Mouse (Mus musculus): ENCODE results near the gene Lrfn2. TPM values are rescaled to one million over a fixed set of nuclear protein-coding genes. Genes with fewer than 3 reads are reported as not detected.

Gene Lrfn2
- polyA plus RNA-seq, 1 experiment from 2014 or later = 1.2 TPM

GRCm38 (mm10) chr17:49063789-49064188, 131.6 kb downstream of the Lrfn2 start:
- no peak for DNase-seq (ENCODE audit: extremely low spot score, low spot score)
- no peak overlapping the region for H3K4me3 ChIP-seq
- no peaks in the 10 kb centered on the region for H3K9me3 ChIP-seq
- H3K27me3 ChIP-seq (ENCODE audit: poor library complexity, severe bottlenecking) = no peaks in the 10 kb centered on the region
- no peaks in the 10 kb centered on the region for H3K36me3 ChIP-seq (replicated peaks)
- 43% methylated on average over 3 of the region's 3 CpGs for WGBS
- peaks cover 8% of the 10 kb centered on the region; the same call in 1 of the 2 replicates for H3K4me1 ChIP-seq
- H3K27ac ChIP-seq = no peak overlapping the region

GRCm38 (mm10) chr17:49064526-49064925, 132.3 kb downstream of the Lrfn2 start:
- 88% methylated on average over 8 of the region's 8 CpGs for whole genome bisulfite sequencing
- DNase-seq (ENCODE audit: extremely low spot score, low spot score) = no peak

GRCm38 (mm10) chr17:49065050-49065449, 132.9 kb downstream of the Lrfn2 start:
- 90% methylated on average over 3 of the region's 3 CpGs for WGBS
- Histone ChIP-seq H3K27me3 (ENCODE audit: poor library complexity, severe bottlenecking) (no peaks in the 10 kb centered on the region), H3K9me3 (no peaks in the 10 kb centered on the region), H3K4me1 (peaks cover 8% of the 10 kb centered on the region; the same call in 1 of the 2 replicates), H3K27ac (no peak overlapping the region), H3K36me3 (replicated peaks) (no peaks in the 10 kb centered on the region), H3K4me3 (no peak overlapping the region)
- no peak for DNase-seq (ENCODE audit: extremely low spot score, low spot score)

More at GRCm38 (mm10) chr17:49064526-49064925, 132.3 kb downstream of the Lrfn2 start:
- Histone ChIP-seq H3K27me3 (ENCODE audit: poor library complexity, severe bottlenecking) (no peaks in the 10 kb centered on the region), H3K27ac (no peak overlapping the region), H3K9me3 (no peaks in the 10 kb centered on the region), H3K4me1 (peaks cover 8% of the 10 kb centered on the region; the same call in 1 of the 2 replicates), H3K36me3 (replicated peaks) (no peaks in the 10 kb centered on the region), H3K4me3 (no peak overlapping the region)

- Histone ChIP-seq H3K4me1 (peaks cover 8% of the 10 kb centered on the region; the same call in 1 of the 2 replicates), H3K36me3 (replicated peaks) (no peaks in the 10 kb centered on the region), H3K27ac (no peak overlapping the region), H3K4me3 (no peak overlapping the region), H3K27me3 (ENCODE audit: poor library complexity, severe bottlenecking) (no peaks in the 10 kb centered on the region), H3K9me3 (no peaks in the 10 kb centered on the region)
- no peak for DNase-seq (ENCODE audit: extremely low spot score, low spot score)
- WGBS = 58% methylated on average over 6 of the region's 6 CpGs
These were observed 134.6 kb downstream of the Lrfn2 start for GRCm38 (mm10) chr17:49066748-49067147.

- Histone ChIP-seq H3K4me3 (no peak overlapping the region), H3K36me3 (replicated peaks) (no peaks in the 10 kb centered on the region)
These were observed 146.0 kb downstream of the Lrfn2 start for GRCm38 (mm10) chr17:49078168-49078567.

GRCm38 (mm10) chr17:49079647-49080046, 147.5 kb downstream of the Lrfn2 start:
- Histone ChIP-seq H3K9me3 (no peaks in the 10 kb centered on the region), H3K36me3 (replicated peaks) (no peaks in the 10 kb centered on the region), H3K27me3 (ENCODE audit: poor library complexity, severe bottlenecking) (no peaks in the 10 kb centered on the region), H3K4me1 (no peaks in the 10 kb centered on the region), H3K4me3 (no peak overlapping the region), H3K27ac (no peak overlapping the region)
- WGBS = 73% methylated on average over 2 of the region's 2 CpGs
- no peak for DNase-seq (ENCODE audit: extremely low spot score, low spot score)

More at GRCm38 (mm10) chr17:49078168-49078567, 146.0 kb downstream of the Lrfn2 start:
- WGBS = 74% methylated on average over 2 of the region's 2 CpGs
- no peaks in the 10 kb centered on the region for H3K9me3 ChIP-seq
- H3K27me3 ChIP-seq (ENCODE audit: poor library complexity, severe bottlenecking) = no peaks in the 10 kb centered on the region
- H3K27ac ChIP-seq = no peak overlapping the region
- no peaks in the 10 kb centered on the region for H3K4me1 ChIP-seq
- no peak for DNase-seq (ENCODE audit: extremely low spot score, low spot score)

GRCm38 (mm10) chr17:49083594-49084380, 151.6 kb downstream of the Lrfn2 start:
- Histone ChIP-seq H3K36me3 (replicated peaks) (no peaks in the 10 kb centered on the region), H3K27ac (no peak overlapping the region), H3K4me1 (no peaks in the 10 kb centered on the region), H3K4me3 (no peak overlapping the region), H3K9me3 (no peaks in the 10 kb centered on the region), H3K27me3 (ENCODE audit: poor library complexity, severe bottlenecking) (no peaks in the 10 kb centered on the region)
- 91% methylated on average over 9 of the region's 9 CpGs for WGBS
- DNase-seq (ENCODE audit: extremely low spot score, low spot score) = no peak

- H3K9me3 ChIP-seq = no peaks in the 10 kb centered on the region
- H3K36me3 ChIP-seq (replicated peaks) = no peaks in the 10 kb centered on the region
- no peak overlapping the region for H3K4me3 ChIP-seq
- H3K27ac ChIP-seq = no peak overlapping the region
- H3K4me1 ChIP-seq = no peaks in the 10 kb centered on the region
- no peaks in the 10 kb centered on the region for H3K27me3 ChIP-seq (ENCODE audit: poor library complexity, severe bottlenecking)
- no peak for DNase-seq (ENCODE audit: extremely low spot score, low spot score)
- 91% methylated on average over 4 of the region's 4 CpGs for WGBS
These were observed 152.9 kb downstream of the Lrfn2 start for GRCm38 (mm10) chr17:49085111-49085510.

GRCm38 (mm10) chr17:49096781-49097544, 164.8 kb downstream of the Lrfn2 start:
- H3K27me3 ChIP-seq (ENCODE audit: poor library complexity, severe bottlenecking) = no peaks in the 10 kb centered on the region
- H3K4me1 ChIP-seq = no peaks in the 10 kb centered on the region
- no peaks in the 10 kb centered on the region for H3K9me3 ChIP-seq
- H3K4me3 ChIP-seq = no peak overlapping the region
- 87% methylated on average over 16 of the region's 16 CpGs for WGBS
- H3K36me3 ChIP-seq (replicated peaks) = no peaks in the 10 kb centered on the region
- H3K27ac ChIP-seq = no peak overlapping the region
- DNase-seq (ENCODE audit: extremely low spot score, low spot score) = no peak

GRCm38 (mm10) chr17:49111399-49111798, 179.2 kb downstream of the Lrfn2 start:
- no peaks in the 10 kb centered on the region for H3K4me1 ChIP-seq
- WGBS = 94% methylated on average over 3 of the region's 3 CpGs
- H3K27me3 ChIP-seq (ENCODE audit: poor library complexity, severe bottlenecking) = no peaks in the 10 kb centered on the region
- no peak overlapping the region for H3K27ac ChIP-seq
- no peaks in the 10 kb centered on the region for H3K9me3 ChIP-seq
- H3K36me3 ChIP-seq (replicated peaks) = no peaks in the 10 kb centered on the region
- DNase-seq (ENCODE audit: extremely low spot score, low spot score) = no peak
- H3K4me3 ChIP-seq = no peak overlapping the region

- no peak for DNase-seq (ENCODE audit: extremely low spot score, low spot score)
- Histone ChIP-seq H3K27me3 (ENCODE audit: poor library complexity, severe bottlenecking) (no peaks in the 10 kb centered on the region), H3K36me3 (replicated peaks) (no peaks in the 10 kb centered on the region), H3K4me3 (no peak overlapping the region), H3K9me3 (no peaks in the 10 kb centered on the region), H3K27ac (no peak overlapping the region), H3K4me1 (no peaks in the 10 kb centered on the region)
- 91% methylated on average over 2 of the region's 2 CpGs for WGBS
These were observed 179.7 kb downstream of the Lrfn2 start for GRCm38 (mm10) chr17:49111911-49112310.

- Histone ChIP-seq H3K27ac (no peak overlapping the region), H3K4me3 (no peak overlapping the region), H3K9me3 (no peaks in the 10 kb centered on the region), H3K36me3 (replicated peaks) (no peaks in the 10 kb centered on the region), H3K4me1 (no peaks in the 10 kb centered on the region), H3K27me3 (ENCODE audit: poor library complexity, severe bottlenecking) (no peaks in the 10 kb centered on the region)
- 72% methylated on average over 3 of the region's 3 CpGs for WGBS
- no peak for DNase-seq (ENCODE audit: extremely low spot score, low spot score)
These were observed 181.2 kb downstream of the Lrfn2 start for GRCm38 (mm10) chr17:49113336-49113735.

GRCm38 (mm10) chr17:49124166-49124565, 192.0 kb downstream of the Lrfn2 start:
- no peak overlapping the region for H3K27ac ChIP-seq
- H3K4me3 ChIP-seq = no peak overlapping the region
- H3K9me3 ChIP-seq = no peaks in the 10 kb centered on the region
- 100% methylated on average over 1 of the region's 1 CpGs for WGBS
- H3K27me3 ChIP-seq (ENCODE audit: poor library complexity, severe bottlenecking) = no peaks in the 10 kb centered on the region
- H3K4me1 ChIP-seq = no peaks in the 10 kb centered on the region
- no peaks in the 10 kb centered on the region for H3K36me3 ChIP-seq (replicated peaks)
- DNase-seq (ENCODE audit: extremely low spot score, low spot score) = no peak

All from forebrain, embryonic 10.5 days (tissue).